Mouse (Mus musculus) lung, embryonic 16.5 days (tissue): ENCODE measurements around the gene Crtam. TPM values are rescaled to one million over a fixed set of nuclear protein-coding genes. Genes with fewer than 3 reads are reported as not detected.

Experiments
- ATAC-seq: fragments of 200-750 bp; cut with Nextera tagmentation; 2 replicates; pipeline ENCODE4 v1.8.0; 2017; ENCODE audit warnings: low read depth, mild to moderate bottlenecking, moderate library complexity
- H3K27ac ChIP-seq: fragments of 300-500 bp; sonication (generic); 2 replicates; pipeline ENCODE4 v1.5.1; 2014; ENCODE audit warnings: mild to moderate bottlenecking, control low read depth, low read length
- H3K27me3 ChIP-seq: fragments of 300-500 bp; sonication (generic); 2 replicates; pipeline ENCODE4 v1.6.1; 2014; ENCODE audit warnings: low read depth, low read length, mixed read lengths; ENCODE audit not compliant: control insufficient read depth, insufficient read depth
- H3K36me3 ChIP-seq: fragments of 300-500 bp; sonication (generic); 2 replicates; pipeline ENCODE4 v1.6.1; 2014; ENCODE audit warnings: low read length; ENCODE audit not compliant: control insufficient read depth, insufficient read depth
- H3K4me1 ChIP-seq: fragments of 300-500 bp; sonication (generic); replicated peaks from 2 replicates; pipeline ENCODE4 v1.6.1; 2014; ENCODE audit warnings: low read length, mixed read lengths; ENCODE audit not compliant: control insufficient read depth, insufficient read depth
- H3K4me2 ChIP-seq: fragments of 300-500 bp; sonication (generic); 2 replicates; pipeline ENCODE4 v1.6.1; 2014; ENCODE audit warnings: low read depth, low read length, control low read depth
- H3K4me3 ChIP-seq: fragments of 300-500 bp; sonication (generic); 2 replicates; pipeline ENCODE4 v1.5.1; 2014; ENCODE audit warnings: mild to moderate bottlenecking, low read length, control low read depth
- H3K9ac ChIP-seq: fragments of 300-500 bp; sonication (generic); 2 replicates; pipeline ENCODE4 v1.6.1; 2014; ENCODE audit warnings: low read length, control low read depth
- H3K9me3 ChIP-seq: fragments of 300-500 bp; sonication (generic); 2 replicates; pipeline ENCODE4 v1.6.1; 2016; ENCODE audit warnings: low read length; ENCODE audit not compliant: control insufficient read depth
- WGBS: fragments of 180-500 bp; shearing (Covaris S2); extraction: QIAGEN DNeasy Blood & Tissue Kit; methylation state at CpG from one replicate; pipeline ENCODE4 v1.1.7; 2014; 5-methylcytosine and 5-hydroxymethylcytosine counted together
- polyA plus RNA-seq: library from polyadenylated mRNA; unstranded; fragments of >200 nt; fragmentation: Nextera tagmentation; extraction: Ambion mirVana; gene quantifications from 2 replicates; pipeline ENCODE4 v1.2.1, GENCODE M21; 2015

Gene Crtam
- polyA plus RNA-seq, 1 experiment from 2014 or later = not detected

GRCm38 (mm10) chr9:41044626-41045025 lies 40.2 kb upstream of the Crtam start:
- Histone ChIP-seq H3K36me3 (no peaks in the 10 kb centered on the region), H3K4me1 (no peaks in the 10 kb centered on the region), H3K4me2 (no peak overlapping the region), H3K9ac (no peak overlapping the region), H3K27me3 (no peaks in the 10 kb centered on the region), H3K27ac (no peak overlapping the region), H3K9me3 (no peaks in the 10 kb centered on the region), H3K4me3 (no peak overlapping the region)
- 7% methylated on average over 3 of the region's 3 CpGs for WGBS
- ATAC-seq = no peak

GRCm38 (mm10) chr9:41043641-41044040 lies 39.2 kb upstream of the Crtam start:
- H3K4me1 ChIP-seq = no peaks in the 10 kb centered on the region
- whole genome bisulfite sequencing = 80% methylated on average over 5 of the region's 5 CpGs
- no peak overlapping the region for H3K27ac ChIP-seq
- H3K27me3 ChIP-seq = no peaks in the 10 kb centered on the region
- no peaks in the 10 kb centered on the region for H3K36me3 ChIP-seq
- no peak for ATAC-seq
- H3K9ac ChIP-seq = no peak overlapping the region
- H3K4me2 ChIP-seq = no peak overlapping the region
- H3K9me3 ChIP-seq = no peaks in the 10 kb centered on the region
- no peak overlapping the region for H3K4me3 ChIP-seq

- no peak overlapping the region for H3K4me3 ChIP-seq
- no peaks in the 10 kb centered on the region for H3K36me3 ChIP-seq
- H3K4me2 ChIP-seq = no peak overlapping the region
- H3K4me1 ChIP-seq = no peaks in the 10 kb centered on the region
- no peak overlapping the region for H3K27ac ChIP-seq
- WGBS = 73% methylated on average over 3 of the region's 3 CpGs
- ATAC-seq = no peak
- H3K9me3 ChIP-seq = no peaks in the 10 kb centered on the region
- no peaks in the 10 kb centered on the region for H3K27me3 ChIP-seq
- no peak overlapping the region for H3K9ac ChIP-seq
These were observed 37.0 kb upstream of the Crtam start for GRCm38 (mm10) chr9:41041404-41041803.

- H3K9me3 ChIP-seq = no peaks in the 10 kb centered on the region
- no peaks in the 10 kb centered on the region for H3K27me3 ChIP-seq
- H3K4me3 ChIP-seq = no peak overlapping the region
- H3K36me3 ChIP-seq = no peaks in the 10 kb centered on the region
- no peak overlapping the region for H3K27ac ChIP-seq
- H3K9ac ChIP-seq = no peak overlapping the region
- WGBS = 40% methylated on average over 9 of the region's 9 CpGs
- H3K4me2 ChIP-seq = no peak overlapping the region
- H3K4me1 ChIP-seq = no peaks in the 10 kb centered on the region
- no peak for ATAC-seq
These were observed 33.8 kb upstream of the Crtam start for GRCm38 (mm10) chr9:41038150-41038664.

- Histone ChIP-seq H3K4me1 (peaks cover 8% of the 10 kb centered on the region), H3K4me3 (no peak overlapping the region), H3K36me3 (no peaks in the 10 kb centered on the region), H3K27me3 (no peaks in the 10 kb centered on the region), H3K9ac (no peak overlapping the region), H3K9me3 (no peaks in the 10 kb centered on the region), H3K4me2 (peak overlapping the region; percentile 37), H3K27ac (no peak overlapping the region)
- 20% methylated on average over 18 of the region's 18 CpGs for WGBS
- ATAC-seq = peak; percentile 62
These were observed 27.4 kb upstream of the Crtam start for GRCm38 (mm10) chr9:41031590-41032489.

GRCm38 (mm10) chr9:41029827-41030226 lies 25.4 kb upstream of the Crtam start:
- no peaks in the 10 kb centered on the region for H3K9me3 ChIP-seq
- no peak overlapping the region for H3K4me3 ChIP-seq
- WGBS = 71% methylated on average over 6 of the region's 6 CpGs
- no peak overlapping the region for H3K4me2 ChIP-seq
- H3K27me3 ChIP-seq = no peaks in the 10 kb centered on the region
- no peak for ATAC-seq
- no peak overlapping the region for H3K9ac ChIP-seq
- H3K27ac ChIP-seq = no peak overlapping the region
- no peaks in the 10 kb centered on the region for H3K36me3 ChIP-seq
- peaks cover 8% of the 10 kb centered on the region for H3K4me1 ChIP-seq

GRCm38 (mm10) chr9:41028470-41028869 lies 24.0 kb upstream of the Crtam start:
- Histone ChIP-seq H3K9ac (no peak overlapping the region), H3K27ac (no peak overlapping the region), H3K36me3 (0 out of 2 replicates have a peak, but pooled peaks cover under 1% of the 10 kb centered on the region), H3K9me3 (no peaks in the 10 kb centered on the region), H3K4me3 (no peak overlapping the region), H3K4me1 (peaks cover 8% of the 10 kb centered on the region), H3K4me2 (no peak overlapping the region), H3K27me3 (no peaks in the 10 kb centered on the region)
- ATAC-seq = no peak
- 36% methylated on average over 5 of the region's 5 CpGs for WGBS

GRCm38 (mm10) chr9:41021690-41022089 lies 17.3 kb upstream of the Crtam start:
- Histone ChIP-seq H3K36me3 (0 out of 2 replicates have a peak, but pooled peaks cover 2% of the 10 kb centered on the region), H3K27ac (no peak overlapping the region), H3K9me3 (no peaks in the 10 kb centered on the region), H3K27me3 (no peaks in the 10 kb centered on the region), H3K9ac (no peak overlapping the region), H3K4me2 (no peak overlapping the region), H3K4me3 (no peak overlapping the region), H3K4me1 (no peaks in the 10 kb centered on the region)
- no peak for ATAC-seq
- 64% methylated on average over 3 of the region's 3 CpGs for WGBS

GRCm38 (mm10) chr9:41020486-41020885 lies 16.1 kb upstream of the Crtam start:
- Histone ChIP-seq H3K27ac (no peak overlapping the region), H3K9ac (no peak overlapping the region), H3K36me3 (0 out of 2 replicates have a peak, but pooled peaks cover 2% of the 10 kb centered on the region), H3K9me3 (no peaks in the 10 kb centered on the region), H3K4me2 (no peak overlapping the region), H3K4me1 (no peaks in the 10 kb centered on the region), H3K4me3 (no peak overlapping the region), H3K27me3 (no peaks in the 10 kb centered on the region)
- 80% methylated on average over 3 of the region's 3 CpGs for WGBS
- no peak for ATAC-seq
